Mouse (Mus musculus) heart, postnatal 36 days (tissue): ENCODE measurements around the gene Dlx3. TPM values are rescaled to one million over a fixed set of nuclear protein-coding genes. Genes with fewer than 3 reads are reported as not detected.
A peak's percentile ranks its signal among the peaks of the same experiment; 100 is the strongest.

ENCODE experiments used
- DNase-seq, 2 experiments: peaks; one replicate each; pipeline ENCODE4 v3.0.0; 2021 to 2022
- intact Hi-C: fragments of 180-260 bp; cut with DNase I; formaldehyde crosslinking; loops from one replicate; pipeline ENCODE4 v1.15.1; 2025
- total RNA-seq, 2 experiments: library from RNA; stranded (reverse); gene quantifications; 2 replicates each; pipeline ENCODE4 v1.2.3; 2021

Gene Dlx3
- total RNA-seq, 2 experiments from 2014 or later: not detected

DNA sequence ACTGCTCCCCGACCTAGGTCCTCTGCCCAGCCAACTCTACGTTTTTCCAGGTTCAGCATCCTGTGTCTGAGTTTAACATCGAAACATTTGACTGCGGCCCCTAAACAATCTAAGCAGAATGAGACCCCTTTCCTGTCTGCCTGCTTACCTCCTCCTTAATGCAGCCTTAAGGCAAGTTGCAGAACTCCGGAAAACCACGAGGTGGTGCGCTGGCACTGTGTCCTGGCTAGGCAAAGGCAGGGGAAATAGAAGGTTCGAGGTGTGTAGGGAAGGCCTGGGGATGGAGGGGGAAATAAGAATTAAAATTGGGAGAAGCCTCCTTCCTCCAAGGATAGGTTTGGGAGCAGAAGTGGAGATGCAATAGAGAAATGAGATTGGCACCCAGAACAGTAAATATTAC lies 1.4 kb upstream of the Dlx3 start:
- peak; percentile 71 to 80 for DNase-seq
- intact Hi-C loops: loop anchor here (1.0 to 5.0 kb wide), 2 partner anchors 269 to 403 kb away; no protein-coding TSS in a partner anchor

DNA sequence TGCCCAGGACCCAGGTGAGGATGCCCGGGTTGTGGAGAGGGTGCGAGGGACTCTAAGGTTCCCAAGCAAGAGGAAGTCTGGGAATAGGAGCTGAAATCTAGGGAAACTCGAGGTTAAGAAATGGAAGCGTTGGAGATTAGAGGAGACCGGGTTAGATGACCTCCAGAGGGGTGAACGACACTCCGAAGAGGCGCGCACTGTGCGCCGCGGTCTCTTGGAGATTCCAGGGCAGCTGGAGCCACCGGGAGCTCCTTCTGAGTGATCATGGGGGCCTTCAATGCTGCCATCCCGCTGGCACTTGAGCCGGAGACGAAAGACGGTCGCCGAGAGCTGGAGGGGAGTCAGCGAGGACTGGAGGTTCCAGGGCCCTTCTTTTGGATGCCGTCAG lies 708 bp downstream of the Dlx3 start:
- DNase-seq: no peak
- intact Hi-C loops: no loop called here

DNA sequence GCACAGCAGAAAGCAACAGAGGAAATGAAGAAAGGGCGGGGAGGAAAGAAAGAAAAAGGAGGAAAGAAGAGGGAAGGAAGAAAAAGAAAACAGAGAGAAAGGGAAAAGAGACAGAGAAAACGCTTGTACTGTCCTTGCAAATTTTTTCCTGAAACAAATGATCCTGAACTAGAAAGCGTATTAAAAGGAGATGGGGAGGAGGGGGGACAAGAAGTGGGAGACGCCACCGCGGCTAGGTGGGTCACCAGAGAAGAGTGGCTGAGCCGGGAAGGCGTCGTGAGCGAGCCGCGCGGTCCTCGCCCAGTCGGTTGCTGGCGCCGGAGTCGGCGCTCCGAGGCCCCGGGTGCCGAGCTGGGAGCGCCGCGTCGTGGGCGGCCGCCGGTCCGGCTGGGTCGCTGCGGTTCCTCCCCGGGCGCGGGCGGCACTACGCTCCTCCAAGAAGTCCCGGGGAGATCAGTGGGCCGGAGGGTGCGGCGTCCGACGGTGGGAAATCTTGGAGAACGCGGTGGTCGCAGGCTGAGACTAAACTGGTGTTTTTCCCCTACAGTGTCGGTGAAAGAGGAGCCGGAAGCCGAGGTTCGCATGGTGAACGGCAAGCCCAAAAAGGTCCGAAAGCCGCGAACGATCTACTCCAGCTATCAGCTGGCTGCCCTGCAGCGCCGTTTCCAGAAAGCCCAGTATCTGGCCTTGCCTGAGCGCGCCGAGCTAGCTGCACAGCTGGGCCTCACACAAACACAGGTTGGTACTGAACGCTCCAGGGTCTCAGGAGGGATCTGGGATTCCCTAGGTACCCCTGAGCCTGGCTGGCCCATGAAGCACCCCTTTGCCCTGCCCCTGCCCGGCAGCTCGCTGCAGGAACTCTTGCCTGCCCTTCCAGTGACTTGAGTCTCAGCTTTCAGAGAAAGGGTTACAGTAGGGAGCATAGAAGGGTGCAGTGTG lies 1.5 kb downstream of the Dlx3 start:
- DNase-seq: no peak
- intact Hi-C loops: no loop called here

GRCm38 (mm10) chr11:95122100-95122489 lies 2.2 kb downstream of the Dlx3 start:
- DNase-seq: no peak
- intact Hi-C loops: no loop called here

GRCm38 (mm10) chr11:95125366-95125948 lies 5.5 kb downstream of the Dlx3 start:
- intact Hi-C loops: no loop called here
- no peak for DNase-seq

DNA sequence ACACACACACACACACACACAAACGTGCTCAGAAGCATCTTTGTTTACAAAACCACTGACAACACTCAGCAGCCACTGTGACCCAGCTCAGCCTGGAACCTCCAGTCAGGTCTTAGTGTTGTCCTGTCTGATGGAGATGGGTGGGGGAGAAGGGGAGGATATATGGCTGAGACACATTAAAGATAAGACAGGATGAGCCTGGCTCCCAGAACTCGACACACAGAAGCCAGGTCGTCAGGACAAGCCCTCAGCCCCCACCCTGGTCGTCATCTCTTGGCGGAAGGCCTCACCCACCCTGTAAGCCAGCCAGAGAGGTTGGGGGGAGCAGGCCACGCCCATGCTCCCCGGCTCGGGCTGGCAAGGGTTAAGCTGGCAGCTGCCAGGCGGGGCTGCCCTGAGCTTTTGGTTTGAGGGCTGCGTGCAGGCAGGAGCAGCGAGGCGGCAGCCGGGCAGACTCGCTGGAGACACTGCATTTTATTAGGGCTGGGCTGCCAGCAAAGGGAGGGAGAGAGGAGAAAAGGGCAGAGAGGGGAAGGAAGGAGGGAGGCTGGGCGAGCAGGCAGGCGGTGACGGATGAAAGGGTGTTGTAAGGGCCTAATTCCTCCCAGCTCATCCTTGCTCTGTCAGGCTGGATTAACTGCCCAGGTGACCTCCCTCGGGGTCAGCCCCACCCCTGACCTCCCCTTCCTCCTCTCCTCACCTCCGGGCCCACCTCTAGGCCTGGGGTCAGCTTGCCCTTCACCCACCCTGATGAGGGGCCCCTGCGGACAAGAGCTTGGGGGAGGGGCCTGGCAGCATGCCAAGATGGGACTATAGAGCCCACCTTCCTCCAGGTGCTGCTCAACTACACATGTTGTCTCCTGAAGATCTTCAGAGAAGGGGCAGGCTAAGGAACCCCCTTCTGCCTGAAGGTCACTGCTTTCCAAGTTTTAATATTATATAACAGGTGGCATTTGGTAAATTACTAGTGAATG lies 6.6 kb downstream of the Dlx3 start:
- DNase-seq: no peak
- intact Hi-C loops: no loop called here

DNA sequence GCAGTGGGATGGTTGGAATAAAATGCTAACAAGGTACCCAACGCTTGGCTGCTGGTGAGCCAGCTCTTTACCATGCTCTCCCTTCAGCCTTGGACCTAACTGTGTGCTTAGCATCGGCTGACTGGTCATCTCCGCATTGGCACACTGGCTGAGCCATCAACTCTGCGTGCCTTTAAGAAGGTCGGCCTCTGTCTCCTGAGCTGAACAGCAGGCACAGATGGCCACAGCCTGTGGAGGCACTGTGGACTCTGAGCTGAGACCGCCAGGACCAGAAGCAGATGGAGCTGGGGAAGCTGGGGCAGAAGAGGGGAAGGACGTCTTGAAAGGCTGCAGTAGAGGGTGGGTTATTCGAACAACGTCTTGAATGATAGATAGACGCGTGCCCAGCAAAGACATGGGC lies 8.4 kb downstream of the Dlx3 start:
- no peak for DNase-seq
- intact Hi-C loops: no loop called here

GRCm38 (mm10) chr11:95130668-95131252 lies 10.8 kb downstream of the Dlx3 start:
- no peak for DNase-seq
- intact Hi-C loops: no loop called here

GRCm38 (mm10) chr11:95133321-95133720 lies 13.4 kb downstream of the Dlx3 start:
- intact Hi-C loops: no loop called here
- no peak for DNase-seq

GRCm38 (mm10) chr11:95137281-95137680 lies 17.4 kb downstream of the Dlx3 start:
- intact Hi-C loops: no loop called here

DNA sequence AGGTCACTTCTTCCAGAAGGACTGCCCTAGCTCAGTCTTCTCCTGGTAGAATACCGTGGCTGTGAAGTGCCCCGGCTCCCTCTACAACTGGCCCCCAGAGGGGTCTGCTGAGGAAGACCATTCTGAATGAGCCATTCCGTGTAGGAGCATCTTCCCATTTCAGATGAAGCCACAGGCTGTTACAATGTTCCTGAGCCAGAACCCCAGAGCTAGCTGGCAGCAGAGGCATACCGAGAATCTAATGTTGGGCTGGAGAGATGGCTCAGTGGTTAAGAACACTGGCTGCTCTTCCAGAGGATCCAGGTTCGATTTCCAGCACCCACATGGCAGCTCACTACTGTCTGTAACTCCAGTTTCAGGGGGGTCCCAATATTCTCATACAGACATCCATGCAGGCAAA lies 20.0 kb downstream of the Dlx3 start:
- intact Hi-C loops: no loop called here
- no peak for DNase-seq

More at GRCm38 (mm10) chr11:95137281-95137680, 17.4 kb downstream of the Dlx3 start:
- no peak for DNase-seq

GRCm38 (mm10) chr11:95142258-95142657 lies 22.3 kb downstream of the Dlx3 start:
- DNase-seq: no peak
- intact Hi-C loops: no loop called here

- peak; percentile 26 to 34 for DNase-seq
Measured at GRCm38 (mm10) chr11:95142980-95143575, 23.2 kb downstream of the Dlx3 start.

GRCm38 (mm10) chr11:95143663-95144062 lies 23.7 kb downstream of the Dlx3 start:
- intact Hi-C loops: no loop called here
- DNase-seq: no peak

More at GRCm38 (mm10) chr11:95142980-95143575, 23.2 kb downstream of the Dlx3 start:
- intact Hi-C loops: no loop called here

GRCm38 (mm10) chr11:95144091-95144945 lies 24.4 kb downstream of the Dlx3 start:
- DNase-seq: no peak
- intact Hi-C loops: no loop called here

DNA sequence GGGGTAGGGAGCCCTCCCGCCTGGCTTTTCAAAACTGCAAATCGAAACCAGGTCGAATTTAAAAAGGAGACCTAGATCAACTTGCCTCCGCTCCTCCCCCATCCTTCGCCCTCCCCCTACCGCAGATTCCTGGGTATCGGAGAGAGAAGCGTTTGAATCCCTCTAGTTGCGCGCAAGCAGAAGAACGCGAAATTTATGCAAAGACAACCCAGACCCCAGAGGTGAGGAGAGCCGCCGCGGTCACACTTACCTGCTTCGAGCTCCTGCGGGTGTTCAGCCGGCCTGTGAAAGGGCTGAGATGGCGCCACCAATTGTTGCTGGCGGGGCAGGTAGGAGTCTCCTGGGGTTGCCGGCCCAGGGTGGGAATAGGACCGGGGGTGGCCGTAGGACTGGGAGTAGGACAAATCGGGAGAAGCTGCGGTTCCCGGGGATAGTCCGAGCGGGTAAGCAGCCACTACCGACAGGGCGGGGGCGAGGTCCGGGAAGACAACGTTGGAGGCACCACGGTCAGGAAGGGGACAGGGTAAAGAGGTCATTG lies 25.1 kb downstream of the Dlx3 start:
- intact Hi-C loops: no loop called here
- DNase-seq: peak in 1 of 2 experiments; percentile 15

GRCm38 (mm10) chr11:95145851-95146403 lies 26.0 kb downstream of the Dlx3 start, which contains the start of gene Dlx4:
Dlx4 (minus strand) TSS chr11:95146263.
- intact Hi-C loops: no loop called here
- DNase-seq: peak; percentile 43 to 45

DNA sequence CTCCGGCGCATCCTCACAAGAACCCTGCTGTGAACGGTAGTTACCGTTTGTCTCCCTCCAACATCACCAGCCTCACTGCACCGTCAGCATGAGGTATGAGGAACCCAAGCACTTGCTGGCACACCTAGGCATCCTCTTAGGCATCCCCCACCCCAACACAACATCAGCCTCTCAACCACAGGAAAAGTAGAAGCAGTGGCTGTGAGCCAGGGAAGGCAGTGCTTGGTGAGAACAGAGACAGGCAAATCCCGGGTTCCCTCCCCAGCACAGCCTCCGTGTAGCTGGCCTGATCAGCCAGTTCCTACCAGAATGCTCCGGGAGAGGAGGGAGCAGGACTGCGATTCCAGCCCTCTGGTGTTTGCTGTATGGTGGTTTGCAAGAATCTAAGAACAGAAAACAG lies 28.8 kb downstream of the Dlx3 start:
- no peak for DNase-seq
- intact Hi-C loops: no loop called here
